Mouse (Mus musculus) MEL (cell line): ENCODE results near the gene Apbb2. TPM values are rescaled to one million over a fixed set of nuclear protein-coding genes. Genes with fewer than 3 reads are reported as not detected.

ENCODE experiments used
- DNase-seq: peaks from one replicate; pipeline ENCODE4 v3.0.0; 2011; ENCODE audit warnings: low read depth, low spot score
- H3K27ac ChIP-seq: 2 replicates; pipeline ENCODE4 v1.5.1; 2012; ENCODE audit warnings: low read depth, mild to moderate bottlenecking, control low read depth, low read length, moderate library complexity; ENCODE audit not compliant: control insufficient read depth
- H3K27me3 ChIP-seq, 2 experiments: fragments of 150-350 bp in 1 of 2; sonication (generic) in 1 of 2; 2 replicates each; pipeline ENCODE4 v1.6.1; 2012; ENCODE audit warnings: low read length in 2 of 2, mild to moderate bottlenecking in 2 of 2, improper control_type of control experiment in 1 of 2, moderate library complexity in 1 of 2; ENCODE audit not compliant: insufficient read depth in 2 of 2, control insufficient read depth in 1 of 2
- H3K36me3 ChIP-seq, 2 experiments: 2 replicates each; pipeline ENCODE4 v1.6.1; 2012 to 2014; ENCODE audit warnings: low read length in 2 of 2, improper control_type of control experiment in 1 of 2, inconsistent platforms in 1 of 2, mild to moderate bottlenecking in 1 of 2; ENCODE audit not compliant: insufficient read depth in 2 of 2, control insufficient read depth in 1 of 2
- H3K4me1 ChIP-seq, 2 experiments: fragments of 150-350 bp in 1 of 2; sonication (generic) in 1 of 2; 2 replicates each; pipeline ENCODE4 v1.6.1; 2012; ENCODE audit warnings: low read length in 2 of 2, improper control_type of control experiment in 1 of 2, mild to moderate bottlenecking in 1 of 2; ENCODE audit not compliant: insufficient read depth in 2 of 2, control insufficient read depth in 1 of 2
- H3K4me3 ChIP-seq, 2 experiments: fragments of 150-350 bp in 1 of 2; sonication (generic) in 1 of 2; 2 replicates each; pipeline ENCODE4 v1.5.1; 2012; ENCODE audit warnings: low read depth in 2 of 2, low read length in 2 of 2, mild to moderate bottlenecking in 2 of 2, moderate library complexity in 2 of 2, control low read depth in 1 of 2, improper control_type of control experiment in 1 of 2; ENCODE audit not compliant: control insufficient read depth in 1 of 2, insufficient read depth in 1 of 2
- H3K79me2 ChIP-seq: 2 replicates; pipeline ENCODE4 v1.6.1; 2012; ENCODE audit warnings: mild to moderate bottlenecking, low read length, moderate library complexity; ENCODE audit not compliant: control insufficient read depth, poor library complexity, insufficient read depth
- H3K9ac ChIP-seq: 2 replicates; pipeline ENCODE4 v1.6.1; 2012; ENCODE audit warnings: low read depth, mild to moderate bottlenecking, control low read depth, low read length, moderate library complexity; ENCODE audit not compliant: control insufficient read depth, poor library complexity, severe bottlenecking
- H3K9me3 ChIP-seq: fragments of 150-350 bp; sonication (generic); replicated peaks from 2 replicates; pipeline ENCODE4 v1.6.1; 2012; ENCODE audit warnings: mild to moderate bottlenecking, low read length, improper control_type of control experiment, moderate library complexity; ENCODE audit not compliant: insufficient read depth
- CHD2 ChIP-seq: IDR thresholded peaks from 2 replicates; pipeline ENCODE4 v1.6.1; 2011; ENCODE audit warnings: low read length, improper control_type of control experiment
- ELF1 ChIP-seq: IDR thresholded peaks from 2 replicates; pipeline ENCODE4 v1.6.1; 2014; ENCODE audit warnings: low read depth, mild to moderate bottlenecking, inconsistent platforms, low read length, improper control_type of control experiment, moderate library complexity
- EP300 ChIP-seq, 2 experiments: IDR thresholded peaks; 2 replicates each; pipeline ENCODE4 v1.6.1; 2011; ENCODE audit warnings: improper control_type of control experiment in 2 of 2, low read length in 2 of 2, low read depth in 1 of 2, mild to moderate bottlenecking in 1 of 2
- GATA1 ChIP-seq: IDR thresholded peaks from 2 replicates; pipeline ENCODE4 v1.6.1; 2011; ENCODE audit warnings: low read depth, low read length, improper control_type of control experiment
- JUND ChIP-seq: IDR thresholded peaks from 2 replicates; pipeline ENCODE4 v1.6.1; 2011; ENCODE audit warnings: low read depth, mild to moderate bottlenecking, improper control_type of control experiment, low read length
- MEF2A ChIP-seq: IDR thresholded peaks from 2 replicates; pipeline ENCODE4 v1.6.1; 2014; ENCODE audit warnings: low read depth, mild to moderate bottlenecking, inconsistent platforms, low read length, improper control_type of control experiment; ENCODE audit not compliant: poor library complexity, insufficient replicate concordance, severe bottlenecking; ENCODE audit errors: extremely low read depth
- MXI1 ChIP-seq: IDR thresholded peaks from 2 replicates; pipeline ENCODE4 v1.6.1; 2011; ENCODE audit warnings: mild to moderate bottlenecking, low read depth, low read length, improper control_type of control experiment
- NRF1 ChIP-seq: IDR thresholded peaks from 2 replicates; pipeline ENCODE4 v1.6.1; 2014; ENCODE audit warnings: low read depth, mild to moderate bottlenecking, inconsistent platforms, low read length, improper control_type of control experiment, moderate library complexity; ENCODE audit not compliant: poor library complexity, insufficient read depth, severe bottlenecking
- POLR2A ChIP-seq, 2 experiments: IDR thresholded peaks; 2 replicates each; pipeline ENCODE4 v1.6.1; 2011 to 2012; ENCODE audit warnings: low read length in 2 of 2, mild to moderate bottlenecking in 2 of 2, control low read depth in 1 of 2, improper control_type of control experiment in 1 of 2, low read depth in 1 of 2, moderate library complexity in 1 of 2; ENCODE audit not compliant: control insufficient read depth in 1 of 2, insufficient read depth in 1 of 2, poor library complexity in 1 of 2
- POLR2AphosphoS2 ChIP-seq: IDR thresholded peaks from 2 replicates; pipeline ENCODE4 v1.6.1; 2011; ENCODE audit warnings: low read length, improper control_type of control experiment
- RAD21 ChIP-seq: IDR thresholded peaks from 2 replicates; pipeline ENCODE4 v1.6.1; 2011; ENCODE audit warnings: mild to moderate bottlenecking, low read depth, low read length, improper control_type of control experiment
- SIN3A ChIP-seq: IDR thresholded peaks from 2 replicates; pipeline ENCODE4 v1.6.1; 2012; ENCODE audit warnings: low read length, improper control_type of control experiment, inconsistent platforms
- SMC3 ChIP-seq: IDR thresholded peaks from 2 replicates; pipeline ENCODE4 v1.6.1; 2011; ENCODE audit warnings: low read depth, low read length, improper control_type of control experiment
- TAL1 ChIP-seq: IDR thresholded peaks from 2 replicates; pipeline ENCODE4 v1.6.1; 2012; ENCODE audit warnings: mild to moderate bottlenecking, inconsistent platforms, low read length, moderate library complexity, mixed read lengths
- TBP ChIP-seq: IDR thresholded peaks from 2 replicates; pipeline ENCODE4 v1.8.0; 2011; ENCODE audit warnings: low read depth, low read length, improper control_type of control experiment
- UBTF ChIP-seq: IDR thresholded peaks from 2 replicates; pipeline ENCODE4 v1.6.1; 2012; ENCODE audit warnings: low read depth, mild to moderate bottlenecking, inconsistent platforms, low read length, improper control_type of control experiment, moderate library complexity, borderline replicate concordance; ENCODE audit not compliant: insufficient read depth
- ZMIZ1 ChIP-seq: IDR thresholded peaks from 2 replicates; pipeline ENCODE4 v1.6.1; 2012; ENCODE audit warnings: low read depth, mild to moderate bottlenecking, inconsistent platforms, low read length, improper control_type of control experiment, moderate library complexity
- polyA plus RNA-seq, 2 experiments: library from polyadenylated mRNA; stranded (reverse) in 1 of 2; unstranded in 1 of 2; fragments of >175 nt in 1 of 2; fragments of >200 nt in 1 of 2; gene quantifications; 2 replicates each; pipeline versions ENCODE4 v1.2.1 to v1.2.4; 2012; ENCODE audit warnings: low replicate concordance in 2 of 2, low read depth in 1 of 2; ENCODE audit not compliant: insufficient read length in 2 of 2, insufficient read depth in 1 of 2, missing spikeins in 1 of 2
- total RNA-seq: library from RNA; depleted of rRNA; stranded (reverse); fragments of 300-350 nt; gene quantifications from 2 replicates; pipeline ENCODE4 v1.2.3, GENCODE M21; 2012

Apbb2 gene
- total and polyA plus RNA-seq, 3 experiments = not detected

DNA sequence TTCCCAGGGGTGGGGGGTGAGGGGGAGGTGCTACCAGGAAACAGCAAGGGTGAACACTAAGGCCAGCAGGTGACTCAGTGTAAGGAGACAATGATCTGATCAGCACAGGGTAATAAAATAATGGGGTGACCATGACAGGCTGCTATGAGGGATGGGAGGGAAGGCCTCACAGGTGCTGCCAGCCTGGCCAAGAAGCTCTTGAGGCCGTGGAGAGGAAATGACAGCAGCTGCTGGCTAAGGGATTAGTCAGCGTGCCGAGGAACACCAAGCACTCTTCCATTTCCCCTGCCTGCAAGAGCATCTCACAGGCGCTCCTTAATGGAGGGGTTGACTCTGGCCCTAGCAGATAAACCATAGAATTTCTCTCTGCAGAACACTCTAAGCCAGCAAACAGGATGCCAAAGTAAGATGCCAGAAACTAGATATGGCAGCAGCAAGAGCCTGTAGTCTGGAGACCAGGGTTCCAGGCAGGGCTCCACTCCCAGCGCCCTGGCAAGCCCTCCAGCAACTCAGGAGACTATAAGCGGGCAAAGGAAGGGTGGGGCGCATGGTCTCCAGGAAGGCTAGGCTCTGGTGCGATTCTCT lies 58.9 kb downstream of the Apbb2 start:
- no peaks in the 10 kb centered on the region for H3K36me3 ChIP-seq
- H3K9ac ChIP-seq = no peak overlapping the region
- no peaks in the 10 kb centered on the region for H3K27me3 ChIP-seq
- H3K27ac ChIP-seq = no peak overlapping the region
- no peaks in the 10 kb centered on the region for H3K79me2 ChIP-seq
- TF ChIP-seq POLR2A (IDR thresholded peaks at IDR 0.05; ENCODE audit: control insufficient read depth in 1 of 2, insufficient read depth in 1 of 2, low read depth in 1 of 2, low read length in 2 of 2, poor library complexity in 1 of 2) (no peak), EP300 (IDR thresholded peaks at IDR 0.05; ENCODE audit: low read depth in 1 of 2, low read length in 2 of 2) (no peak), TAL1 (no peak)
- no peak for DNase-seq
- H3K4me1 ChIP-seq = no peaks in the 10 kb centered on the region
- H3K4me3 ChIP-seq = no peak overlapping the region
- H3K9me3 ChIP-seq = no peaks in the 10 kb centered on the region

DNA sequence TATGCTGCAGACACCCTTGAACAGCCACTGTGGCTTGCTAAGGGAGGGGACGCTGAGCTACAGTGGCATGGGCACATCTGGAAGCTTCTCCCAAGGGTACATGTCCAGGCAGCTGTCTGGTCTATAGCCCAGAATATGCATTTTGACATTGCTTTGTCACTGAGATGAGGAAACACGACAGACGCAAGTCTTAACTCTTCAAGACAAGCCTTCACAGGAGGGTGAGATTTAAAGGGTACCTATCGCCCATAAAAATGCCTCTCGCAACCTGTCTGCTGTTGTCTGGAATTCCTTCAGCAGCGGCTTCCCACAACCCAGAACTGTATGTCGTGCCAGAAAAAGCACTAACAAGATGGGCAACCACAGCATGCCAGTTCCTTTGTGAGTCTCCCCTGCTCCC lies 60.5 kb downstream of the Apbb2 start:
- H3K9me3 ChIP-seq = no peaks in the 10 kb centered on the region
- no peak overlapping the region for H3K4me3 ChIP-seq
- no peaks in the 10 kb centered on the region for H3K4me1 ChIP-seq
- H3K27me3 ChIP-seq = no peaks in the 10 kb centered on the region
- TF ChIP-seq UBTF = no peak
- no peak for TF ChIP-seq NRF1
- TF ChIP-seq MXI1 = no peak
- TF ChIP-seq EP300 (IDR thresholded peaks at IDR 0.05; ENCODE audit: low read depth in 1 of 2, low read length in 2 of 2) = no peak
- no peak for TF ChIP-seq SIN3A
- TF ChIP-seq JUND = no peak
- TF ChIP-seq RAD21 = no peak
- TF ChIP-seq SMC3 = no peak
- TF ChIP-seq MEF2A = no peak
- no peak for TF ChIP-seq POLR2AphosphoS2
- no peak for TF ChIP-seq TAL1
- TF ChIP-seq ZMIZ1 = no peak
- no peak for TF ChIP-seq GATA1
- no peak for TF ChIP-seq CHD2
- no peak for TF ChIP-seq TBP
- TF ChIP-seq ELF1 = no peak
- no peak overlapping the region for H3K9ac ChIP-seq
- H3K79me2 ChIP-seq = no peaks in the 10 kb centered on the region
- no peak for DNase-seq
- no peaks in the 10 kb centered on the region for H3K36me3 ChIP-seq
- H3K27ac ChIP-seq = no peak overlapping the region
